Mouse (Mus musculus) bone marrow macrophage, adult 2 months (primary cell): Measurements from ENCODE around the gene Ap2s1. TPM values are rescaled to one million over a fixed set of nuclear protein-coding genes. Genes with fewer than 3 reads are reported as not detected.

Experiments
- H3K27ac ChIP-seq: 2 replicates; pipeline ENCODE4 v1.5.1; 2012; ENCODE audit warnings: low read depth, low read length; ENCODE audit not compliant: insufficient read depth
- H3K4me1 ChIP-seq: 2 replicates; pipeline ENCODE4 v1.6.1; 2012; ENCODE audit warnings: low read length; ENCODE audit not compliant: control insufficient read depth, insufficient read depth
- H3K4me3 ChIP-seq: 2 replicates; pipeline ENCODE4 v1.5.1; 2012; ENCODE audit warnings: mild to moderate bottlenecking, low read length, moderate library complexity; ENCODE audit not compliant: insufficient read depth
- CTCF ChIP-seq: IDR thresholded peaks from 2 replicates; pipeline ENCODE4 v1.5.1; 2012; ENCODE audit warnings: low read depth, mild to moderate bottlenecking, low read length, moderate library complexity
- POLR2A ChIP-seq: IDR thresholded peaks from 2 replicates; pipeline ENCODE4 v1.6.1; 2012; ENCODE audit warnings: mild to moderate bottlenecking, low read depth, low read length, borderline replicate concordance
- polyA plus RNA-seq: library from polyadenylated mRNA; stranded (reverse); fragments of >200 nt; gene quantifications from 2 replicates; pipeline ENCODE4 v1.2.4, GENCODE M21; 2012; ENCODE audit not compliant: missing spikeins, insufficient read depth, insufficient read length

Ap2s1 gene
- polyA plus RNA-seq, 1 experiment: 287 TPM

DNA sequence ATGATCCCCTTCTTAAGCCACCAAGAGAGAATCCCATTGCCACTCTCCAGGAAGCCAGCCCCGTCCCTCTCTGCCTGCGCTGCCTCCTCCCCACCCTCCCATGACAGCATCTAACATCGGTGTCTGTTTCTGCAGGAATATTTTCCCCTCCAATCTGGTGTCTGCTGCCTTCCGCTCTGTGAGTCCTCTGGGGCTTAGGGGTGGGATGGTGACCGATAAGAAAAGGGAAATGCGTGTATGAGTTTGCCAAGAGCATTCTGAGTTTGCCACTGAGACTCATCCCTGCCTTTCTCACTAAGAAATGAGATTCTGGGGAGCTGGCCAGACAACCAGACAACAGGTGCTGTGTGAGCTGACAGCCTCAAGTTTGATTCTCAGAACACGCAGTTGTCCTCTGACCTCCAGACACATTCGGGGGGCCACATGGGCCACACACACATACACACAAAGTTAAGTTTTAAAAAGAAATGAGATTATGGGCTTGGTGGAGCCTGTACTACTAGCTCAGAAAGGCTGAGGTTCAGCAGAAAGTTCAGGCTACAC, 47.4 kb downstream of the Ap2s1 start:
- TF ChIP-seq POLR2A (no peak), CTCF (no peak)
- Histone ChIP-seq H3K4me1 (peaks cover 12% of the 10 kb centered on the region), H3K4me3 (no peak overlapping the region), H3K27ac (no peak overlapping the region)

DNA sequence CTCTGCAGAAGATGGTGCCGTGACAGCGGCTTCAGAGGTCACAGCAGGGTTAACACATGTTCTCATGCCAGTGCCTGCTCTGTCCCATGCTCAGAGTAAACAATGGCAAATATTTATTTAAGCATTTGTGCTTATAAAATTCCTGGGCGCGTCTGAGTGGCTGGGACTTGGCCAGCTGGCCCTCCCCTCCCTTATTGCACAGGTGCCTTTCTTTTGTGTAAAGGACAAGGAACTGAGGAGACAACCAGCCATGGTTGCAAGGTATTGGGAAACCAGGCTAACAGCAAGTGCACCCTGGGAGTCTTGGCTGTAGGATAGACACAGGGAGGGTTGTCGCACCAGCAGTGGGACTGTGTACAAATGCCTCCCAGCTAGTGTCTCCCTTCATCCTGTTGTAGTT, 54.1 kb downstream of the Ap2s1 start:
- TF ChIP-seq CTCF: no peak
- no peak for TF ChIP-seq POLR2A
- Histone ChIP-seq H3K4me3 (no peak overlapping the region), H3K27ac (no peak overlapping the region), H3K4me1 (no peaks in the 10 kb centered on the region)

DNA sequence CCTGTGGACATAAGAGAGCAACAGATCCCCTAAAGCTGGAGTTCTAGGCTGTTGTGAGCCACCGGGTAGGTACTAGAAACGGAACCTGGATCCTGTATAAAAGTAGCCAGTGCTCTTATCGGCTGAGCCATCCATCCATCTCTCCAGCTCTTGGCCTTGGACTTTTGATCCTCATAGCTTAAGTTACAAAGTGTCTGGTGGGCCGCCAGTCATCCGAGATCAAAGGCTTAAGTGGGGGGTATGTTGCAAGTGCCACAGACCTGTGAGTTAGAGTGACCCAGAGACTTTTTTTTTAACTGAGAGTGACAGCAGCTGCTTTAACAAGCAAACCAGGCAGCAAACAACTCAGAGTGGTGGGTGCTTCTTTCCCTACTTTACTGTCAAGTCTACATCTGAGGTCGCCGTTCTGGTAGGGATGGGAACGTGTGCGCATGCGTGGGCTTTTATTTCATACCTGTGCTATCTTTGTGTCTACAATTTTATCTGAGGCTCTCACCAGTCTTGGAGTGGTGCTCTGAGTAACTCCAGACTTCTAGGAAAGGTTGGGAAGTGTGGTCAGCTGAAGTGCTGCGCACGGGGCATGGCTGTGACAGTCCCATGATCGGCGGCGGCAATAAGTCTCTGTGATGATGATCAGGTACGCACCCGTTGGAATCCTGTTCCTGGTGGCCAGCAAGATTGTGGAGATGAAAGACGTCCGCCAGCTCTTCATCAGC, 55.0 kb downstream of the Ap2s1 start:
- Histone ChIP-seq H3K4me1 (no peaks in the 10 kb centered on the region), H3K27ac (no peak overlapping the region)

DNA sequence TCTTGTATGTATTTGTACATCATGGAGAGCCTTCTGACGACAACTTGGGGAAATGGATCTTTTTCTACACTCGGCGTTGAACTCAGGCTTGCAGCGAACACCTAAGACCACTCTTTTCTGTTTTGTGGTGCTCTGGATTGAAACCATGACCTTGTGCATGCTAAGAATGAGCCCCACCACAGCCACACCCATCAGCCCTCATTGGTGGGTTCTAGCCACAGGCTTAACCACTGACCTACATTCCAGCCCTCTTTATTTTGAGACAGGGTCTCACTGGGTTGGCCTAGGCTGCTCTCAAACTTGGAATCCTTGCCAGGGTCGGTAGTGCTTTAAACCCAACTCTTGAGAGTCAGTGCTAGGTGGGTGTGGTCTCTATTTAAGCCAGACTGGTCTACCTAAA, 56.7 kb downstream of the Ap2s1 start:
- H3K4me1 ChIP-seq: no peaks in the 10 kb centered on the region
- no peak overlapping the region for H3K27ac ChIP-seq
- no peak overlapping the region for H3K4me3 ChIP-seq
- TF ChIP-seq CTCF (no peak), POLR2A (no peak)

More for the DNA sequence above, 55.0 kb downstream of the Ap2s1 start:
- TF ChIP-seq POLR2A: no peak
- TF ChIP-seq CTCF: no peak
- H3K4me3 ChIP-seq: no peak overlapping the region

Other genes with a start within 250 kb of the Ap2s1 start
- 4.8 and 5.4 TPM in 2 replicates for gene Arhgap35, start 123.4 kb upstream of the Ap2s1 start, polyA plus RNA-seq
- not detected in 2 replicates for gene Ceacam15, start 62.7 kb upstream of the Ap2s1 start, polyA plus RNA-seq
- gene Ceacam9, start 16.5 kb upstream of the Ap2s1 start, polyA plus RNA-seq: not detected in 2 replicates
- gene Slc1a5, start 42.9 kb downstream of the Ap2s1 start, polyA plus RNA-seq: 24.9 and 25.0 TPM in 2 replicates
- 56.6 and 58.1 TPM in 2 replicates for gene Strn4, start 77.5 kb downstream of the Ap2s1 start, polyA plus RNA-seq
- 21.9 and 25.1 TPM in 2 replicates for gene Fkrp, start 78.3 kb downstream of the Ap2s1 start, polyA plus RNA-seq
- gene Prkd2, start 104.5 kb downstream of the Ap2s1 start, polyA plus RNA-seq: 9.8 and 11.2 TPM in 2 replicates
- gene Dact3, start 136.9 kb downstream of the Ap2s1 start, polyA plus RNA-seq: 1.2 and 1.3 TPM in 2 replicates
- gene Gng8, start 153.4 kb downstream of the Ap2s1 start, polyA plus RNA-seq: not detected in 2 replicates
- 5.5 and 5.6 TPM in 2 replicates for gene Ptgir, start 168.1 kb downstream of the Ap2s1 start, polyA plus RNA-seq
- gene Calm3, start 185.7 kb downstream of the Ap2s1 start, polyA plus RNA-seq: 373 and 387 TPM in 2 replicates
- gene Pnmal2, start 206.3 kb downstream of the Ap2s1 start, polyA plus RNA-seq: not detected in 2 replicates
- gene Pnmal1, start 221.3 kb downstream of the Ap2s1 start, polyA plus RNA-seq: not detected in 2 replicates
- gene Gm42372, start 244.7 kb downstream of the Ap2s1 start, polyA plus RNA-seq: 0.16 TPM in 1 of 2 replicates, not detected in the other